Mouse (Mus musculus) CD4-positive helper T cell, adult 2 months (primary cell): ENCODE measurements around the gene 9430007A20Rik.
"Not testable (repeated sequence)": the region's sequence is repeated elsewhere in the genome, so short reads cannot be mapped to it uniquely, and the experiment has no call there.

Experiments used
- DNase-seq: peaks from one replicate; pipeline ENCODE4 v3.0.0-alpha.2; 2012; ENCODE audit warnings: low read depth, missing footprints, low spot score

9430007A20Rik gene

DNA sequence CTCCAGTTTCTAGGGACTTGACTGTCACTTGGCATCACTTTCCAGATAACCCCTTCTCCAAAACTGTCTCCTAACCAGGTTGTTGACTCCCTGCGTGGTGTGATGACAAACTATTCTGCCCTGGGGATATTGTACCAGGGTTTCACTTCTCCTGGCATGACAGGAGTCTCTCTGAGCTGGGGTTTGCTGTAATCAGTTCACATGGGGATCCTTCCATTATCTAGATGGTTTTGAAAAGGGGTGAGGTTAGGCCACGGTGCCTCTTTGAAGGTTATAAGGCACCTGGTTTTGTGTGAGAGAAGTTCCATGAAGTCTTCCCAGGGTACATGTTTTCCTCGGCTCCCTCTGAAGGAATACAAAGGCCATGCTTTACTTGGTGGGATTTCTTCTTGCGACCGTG is at the start of gene 9430007A20Rik:
9430007A20Rik (plus strand) TSS at position 301 of the 400 bp plus-strand sequence.
- DNase-seq: no peak

DNA sequence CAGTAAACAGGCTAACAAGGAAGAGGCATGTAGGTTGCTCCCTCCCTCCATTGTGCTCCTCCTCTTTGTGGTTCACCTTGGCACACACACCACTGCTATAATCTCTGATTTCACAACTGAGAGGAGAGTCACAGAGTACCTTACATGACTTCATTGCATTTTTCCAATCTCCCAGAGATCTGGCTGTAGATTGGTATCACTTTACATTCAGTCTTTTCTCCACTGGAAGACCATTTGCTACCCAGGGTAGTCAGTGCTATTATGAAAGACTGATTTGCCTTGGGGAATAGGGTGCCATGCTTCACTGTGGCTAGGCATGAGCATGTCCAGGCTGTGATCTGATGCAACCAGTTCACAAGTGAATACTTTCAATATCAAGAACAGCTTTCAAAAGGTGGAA is 26.3 kb upstream of the 9430007A20Rik start:
- DNase-seq: no peak

- no peak for DNase-seq
Measured at GRCm38 (mm10) chr4:144506518-144506917, 13.1 kb upstream of the 9430007A20Rik start.

DNA sequence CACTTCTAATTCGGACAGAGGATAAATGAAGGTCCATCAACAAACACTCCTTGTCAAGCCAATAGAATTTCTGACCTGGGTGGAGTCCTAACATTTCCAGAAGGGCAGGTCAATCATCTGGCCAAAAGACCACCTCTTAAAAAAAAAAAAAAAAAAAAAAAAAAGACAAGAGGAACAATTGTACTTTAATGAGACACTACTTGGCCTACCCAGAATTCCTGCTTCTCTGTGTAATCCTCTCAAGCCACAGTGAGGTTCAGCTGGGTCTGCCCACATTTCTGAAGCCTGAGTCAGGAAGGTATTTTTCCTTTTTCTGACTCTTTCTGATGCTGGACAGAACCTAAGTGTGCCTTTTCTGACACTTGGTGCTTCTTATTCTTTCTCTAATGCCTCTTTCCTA is 25.1 kb downstream of the 9430007A20Rik start:
- no peak for DNase-seq

GRCm38 (mm10) chr4:144545339-144545738 is 25.7 kb downstream of the 9430007A20Rik start:
- DNase-seq: not testable (repeated sequence)

GRCm38 (mm10) chr4:144551156-144551555 is 31.5 kb downstream of the 9430007A20Rik start:
- DNase-seq: no peak

DNA sequence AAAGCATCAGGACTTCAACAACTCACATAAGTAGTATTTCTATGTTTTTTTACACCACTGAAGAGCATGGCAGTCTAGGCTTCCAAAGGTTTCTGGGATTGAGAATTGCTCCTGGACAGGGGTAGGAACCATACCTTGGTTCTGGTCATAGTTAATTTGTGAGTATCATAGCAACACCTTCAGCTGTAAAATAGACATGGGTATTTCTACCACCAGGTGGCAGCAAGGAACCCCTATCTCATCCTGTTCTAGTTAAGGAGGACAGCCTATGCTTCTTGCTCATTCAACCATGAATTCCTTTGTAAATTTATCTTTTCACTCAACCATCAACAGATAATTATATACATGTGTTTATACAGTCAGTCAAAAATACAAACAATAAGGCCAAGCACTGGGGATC is 40.2 kb downstream of the 9430007A20Rik start:
- DNase-seq: no peak

DNA sequence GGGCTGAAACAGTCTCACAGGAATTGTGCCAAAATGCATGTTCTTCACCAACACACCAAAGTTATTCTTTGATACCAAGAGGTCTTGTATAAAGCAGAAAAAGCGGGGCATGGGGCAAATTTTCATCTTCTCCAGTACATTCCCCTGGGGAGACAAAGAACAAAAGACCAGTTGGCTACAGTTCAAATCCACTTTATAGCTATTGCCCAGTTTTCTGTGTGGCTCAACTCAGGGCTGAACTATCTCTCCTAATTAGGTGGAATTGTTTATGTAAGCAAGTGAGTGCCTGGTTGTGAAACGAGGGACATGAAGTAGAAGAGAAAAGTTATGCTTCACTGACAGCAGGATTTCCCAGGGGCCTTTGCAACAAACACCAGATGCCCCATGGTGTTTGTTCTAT is 41.6 kb downstream of the 9430007A20Rik start:
- DNase-seq: no peak

- DNase-seq: no peak
Measured at GRCm38 (mm10) chr4:144565034-144565433, 45.4 kb downstream of the 9430007A20Rik start, which contains the start of gene Gm13124. TSS of gene Gm13124 (minus strand) at chr4:144565134.

- no peak for DNase-seq
Measured at GRCm38 (mm10) chr4:144567752-144568151, 48.1 kb downstream of the 9430007A20Rik start.
